Mouse (Mus musculus) CH12.LX (cell line): Measurements from ENCODE around the gene Ryr1. TPM values are rescaled to one million over a fixed set of nuclear protein-coding genes. Genes with fewer than 3 reads are reported as not detected.

Experiments used
- DNase-seq: peaks from one replicate; pipeline ENCODE4 v3.0.0-alpha.2; 2013; ENCODE audit errors: extremely low read depth
- H3K27ac ChIP-seq: 2 replicates; pipeline ENCODE4 v1.5.1; 2012; ENCODE audit warnings: low read depth, mild to moderate bottlenecking, control low read depth, moderate library complexity; ENCODE audit not compliant: insufficient read depth
- H3K27me3 ChIP-seq: replicated peaks from 2 replicates; pipeline ENCODE3; 2012; ENCODE audit warnings: inconsistent platforms
- H3K36me3 ChIP-seq, 2 experiments: replicated peaks in 1 of 2; 2 replicates each; pipeline versions ENCODE3 to v1.6.1; 2012; ENCODE audit warnings: inconsistent platforms in 1 of 2, low read length in 1 of 2, mild to moderate bottlenecking in 1 of 2, mixed read lengths in 1 of 2, moderate library complexity in 1 of 2; ENCODE audit not compliant: control insufficient read depth in 1 of 2, insufficient read depth in 1 of 2
- H3K4me1 ChIP-seq, 2 experiments: 2 replicates each; pipeline ENCODE4 v1.6.1; 2012; ENCODE audit warnings: inconsistent platforms in 1 of 2, moderate library complexity in 1 of 2; ENCODE audit not compliant: insufficient read depth in 2 of 2, control insufficient read depth in 1 of 2
- H3K4me2 ChIP-seq: 2 replicates; pipeline ENCODE4 v1.6.1; 2012; ENCODE audit warnings: low read depth, mild to moderate bottlenecking, control low read depth; ENCODE audit not compliant: poor library complexity, insufficient read depth, severe bottlenecking
- H3K4me3 ChIP-seq, 3 experiments: fragments of 150-350 bp in 1 of 3; sonication (generic) in 1 of 3; replicated peaks in 1 of 3; 2 replicates each; pipeline versions ENCODE3 to v1.5.1; 2011 to 2012; ENCODE audit warnings: low read depth in 2 of 3, low read length in 2 of 3, mild to moderate bottlenecking in 2 of 3, moderate library complexity in 2 of 3, control low read depth in 1 of 3, improper control_type of control experiment in 1 of 3, inconsistent platforms in 1 of 3, mixed read lengths in 1 of 3; ENCODE audit not compliant: poor library complexity in 1 of 3
- H3K79me2 ChIP-seq: replicated peaks from 2 replicates; pipeline ENCODE4 v1.6.1; 2012; ENCODE audit warnings: mild to moderate bottlenecking, moderate library complexity; ENCODE audit not compliant: control insufficient read depth, poor library complexity, insufficient read depth, severe bottlenecking; ENCODE audit errors: extremely low read depth
- H3K9ac ChIP-seq: 2 replicates; pipeline ENCODE4 v1.6.1; 2012; ENCODE audit warnings: low read depth, mild to moderate bottlenecking, control low read depth, moderate library complexity; ENCODE audit not compliant: insufficient read depth
- H3K9me3 ChIP-seq: replicated peaks from 2 replicates; pipeline ENCODE3; 2012; ENCODE audit warnings: low read length, inconsistent platforms, mixed read lengths
- CHD1 ChIP-seq: IDR thresholded peaks from 2 replicates; pipeline ENCODE4 v1.6.1; 2012; ENCODE audit warnings: low read depth, low read length, improper control_type of control experiment, inconsistent platforms
- CHD2 ChIP-seq: IDR thresholded peaks from 2 replicates; pipeline ENCODE4 v1.6.1; 2011; ENCODE audit warnings: low read length, improper control_type of control experiment
- CTCF ChIP-seq, 2 experiments: IDR thresholded peaks in 1 of 2; conservative IDR thresholded peaks in 1 of 2; 2 replicates each; pipeline ENCODE4 v1.5.1; 2011 to 2012; ENCODE audit warnings: low read depth in 2 of 2, low read length in 2 of 2, improper control_type of control experiment in 1 of 2, inconsistent platforms in 1 of 2, mild to moderate bottlenecking in 1 of 2, moderate library complexity in 1 of 2
- ELF1 ChIP-seq: IDR thresholded peaks from 2 replicates; pipeline ENCODE4 v1.6.1; 2014; ENCODE audit warnings: low read depth, mild to moderate bottlenecking, inconsistent platforms, low read length, improper control_type of control experiment
- ETS1 ChIP-seq: conservative IDR thresholded peaks from 2 replicates; pipeline ENCODE4 v1.6.1; 2012; ENCODE audit warnings: low read depth, mild to moderate bottlenecking, inconsistent platforms, low read length, improper control_type of control experiment, moderate library complexity
- GABPA ChIP-seq: IDR thresholded peaks from 2 replicates; pipeline ENCODE4 v1.6.1; 2012; ENCODE audit warnings: low read depth, low read length, improper control_type of control experiment, inconsistent platforms; ENCODE audit not compliant: insufficient replicate concordance
- JUN ChIP-seq: IDR thresholded peaks from 2 replicates; pipeline ENCODE4 v1.6.1; 2011; ENCODE audit warnings: low read depth, mild to moderate bottlenecking, low read length, improper control_type of control experiment, moderate library complexity; ENCODE audit not compliant: insufficient read depth
- JUND ChIP-seq: conservative IDR thresholded peaks from 2 replicates; pipeline ENCODE4 v1.6.1; 2011; ENCODE audit warnings: low read depth, low read length, improper control_type of control experiment
- KAT2A ChIP-seq: IDR thresholded peaks from 2 replicates; pipeline ENCODE4 v1.6.1; 2012; ENCODE audit warnings: low read length, improper control_type of control experiment, inconsistent platforms; ENCODE audit not compliant: insufficient replicate concordance
- MAFK ChIP-seq: IDR thresholded peaks from 2 replicates; pipeline ENCODE4 v1.6.1; 2011; ENCODE audit warnings: low read length, improper control_type of control experiment; ENCODE audit not compliant: insufficient replicate concordance
- MAX ChIP-seq: IDR thresholded peaks from 2 replicates; pipeline ENCODE4 v1.6.1; 2011; ENCODE audit warnings: low read length, improper control_type of control experiment
- MAZ ChIP-seq: IDR thresholded peaks from 2 replicates; pipeline ENCODE4 v1.6.1; 2012; ENCODE audit warnings: low read depth, mild to moderate bottlenecking, inconsistent platforms, low read length, improper control_type of control experiment, moderate library complexity
- MEF2A ChIP-seq: IDR thresholded peaks from 2 replicates; pipeline ENCODE4 v1.6.1; 2014; ENCODE audit warnings: low read depth, mild to moderate bottlenecking, inconsistent platforms, low read length, improper control_type of control experiment, borderline replicate concordance
- MXI1 ChIP-seq: IDR thresholded peaks from 2 replicates; pipeline ENCODE4 v1.6.1; 2011; ENCODE audit warnings: mild to moderate bottlenecking, low read depth, low read length, improper control_type of control experiment
- MYC ChIP-seq: IDR thresholded peaks from 2 replicates; pipeline ENCODE4 v1.6.1; 2011; ENCODE audit warnings: low read depth, mild to moderate bottlenecking, improper control_type of control experiment, low read length
- NELFE ChIP-seq: IDR thresholded peaks from 2 replicates; pipeline ENCODE4 v1.6.1; 2011; ENCODE audit warnings: low read depth, low read length, improper control_type of control experiment
- NRF1 ChIP-seq: IDR thresholded peaks from 2 replicates; pipeline ENCODE4 v1.6.1; 2014; ENCODE audit warnings: low read depth, mild to moderate bottlenecking, inconsistent platforms, low read length, improper control_type of control experiment, moderate library complexity
- PAX5 ChIP-seq: IDR thresholded peaks from 2 replicates; pipeline ENCODE4 v1.6.1; 2012; ENCODE audit warnings: low read length, inconsistent platforms, mixed read lengths
- POLR2A ChIP-seq: IDR thresholded peaks from 2 replicates; pipeline ENCODE4 v1.6.1; 2011; ENCODE audit warnings: low read depth, mild to moderate bottlenecking, improper control_type of control experiment, low read length
- RAD21 ChIP-seq: IDR thresholded peaks from 2 replicates; pipeline ENCODE4 v1.6.1; 2011; ENCODE audit warnings: low read depth, mild to moderate bottlenecking, low read length, improper control_type of control experiment, moderate library complexity
- RCOR1 ChIP-seq: conservative IDR thresholded peaks from 2 replicates; pipeline ENCODE4 v1.6.1; 2012; ENCODE audit warnings: low read depth, mild to moderate bottlenecking, inconsistent platforms, low read length, improper control_type of control experiment
- SIN3A ChIP-seq: IDR thresholded peaks from 2 replicates; pipeline ENCODE4 v1.6.1; 2012; ENCODE audit warnings: low read length, improper control_type of control experiment, inconsistent platforms
- TBP ChIP-seq: conservative IDR thresholded peaks from 2 replicates; pipeline ENCODE4 v1.6.1; 2011; ENCODE audit warnings: low read depth, low read length, improper control_type of control experiment
- TCF12 ChIP-seq: IDR thresholded peaks from 2 replicates; pipeline ENCODE4 v1.6.1; 2014; ENCODE audit warnings: low read depth, mild to moderate bottlenecking, inconsistent platforms, low read length, improper control_type of control experiment
- USF1 ChIP-seq: IDR thresholded peaks from 2 replicates; pipeline ENCODE4 v1.6.1; 2014; ENCODE audit warnings: low read depth, mild to moderate bottlenecking, inconsistent platforms, low read length, improper control_type of control experiment
- USF2 ChIP-seq: conservative IDR thresholded peaks from 2 replicates; pipeline ENCODE4 v1.6.1; 2011; ENCODE audit warnings: low read depth, low read length, improper control_type of control experiment
- ZC3H11A ChIP-seq: IDR thresholded peaks from 2 replicates; pipeline ENCODE4 v1.6.1; 2012; ENCODE audit warnings: low read depth, mild to moderate bottlenecking, inconsistent platforms, low read length, improper control_type of control experiment
- ZNF384 ChIP-seq: IDR thresholded peaks from 2 replicates; pipeline ENCODE4 v1.6.1; 2012; ENCODE audit warnings: low read depth, low read length, improper control_type of control experiment, inconsistent platforms
- dilution Hi-C: fragments of 300-500 bp; cut with MboI; formaldehyde crosslinking; loops from 2 replicates; pipeline ENCODE4 v1.14.3; 2020; ENCODE audit warnings: low sequenced_read_pairs; ENCODE audit not compliant: extremely low pct_unique_long_range_greater_than_20kb, extremely low pct_ligation_motif_present
- in situ Hi-C: fragments of 300-500 bp; cut with MboI; formaldehyde crosslinking; loops from 3 replicates; pipeline ENCODE4 v1.14.3; 2019; ENCODE audit warnings: low sequenced_read_pairs, low pct_ligation_motif_present, low pct_unique_long_range_greater_than_20kb, mixed read lengths
- polyA plus RNA-seq: library from polyadenylated mRNA; unstranded; fragments of >175 nt; gene quantifications from 2 replicates; pipeline ENCODE4 v1.2.1, GENCODE M21; 2012; ENCODE audit warnings: low read depth; ENCODE audit not compliant: insufficient read length
- total RNA-seq, 2 experiments: library from RNA; depleted of rRNA; stranded (reverse); fragments of 300-350 nt in 1 of 2; fragments of >200 nt in 1 of 2; gene quantifications; 2 replicates each; pipeline ENCODE4 v1.2.3; 2012 to 2014

Ryr1 gene
- total and polyA plus RNA-seq, 3 experiments, result 0.43 to 1.1 (median 0.68) TPM

GRCm38 (mm10) chr7:29059445-29059844 lies 65.5 kb downstream of the Ryr1 start:
- no peaks in the 10 kb centered on the region for H3K79me2 ChIP-seq
- no peak overlapping the region for H3K9ac ChIP-seq
- no peak for DNase-seq
- H3K27me3 ChIP-seq, result peaks cover 51% of the 10 kb centered on the region
- dilution Hi-C loops, result no loop called here
- H3K9me3 ChIP-seq, result no peaks in the 10 kb centered on the region
- H3K4me3 ChIP-seq, result no peak overlapping the region
- no peak overlapping the region for H3K27ac ChIP-seq
- H3K36me3 ChIP-seq, result no peaks in the 10 kb centered on the region
- no peak overlapping the region for H3K4me2 ChIP-seq
- H3K4me1 ChIP-seq, result peaks cover 3 to 4% of the 10 kb centered on the region in 2 experiments; a peak in 2 of 4 replicates
- in situ Hi-C loops, result loop anchor here (25.0 kb wide), 1 partner anchor 453 kb away; the partner anchor contains the start of gene Sipa1l3
- TF ChIP-seq RAD21 (no peak), JUND (no peak), NRF1 (no peak), ZNF384 (no peak), MEF2A (no peak), TBP (no peak), CHD1 (no peak), MXI1 (no peak), MAX (no peak), PAX5 (no peak), JUN (no peak), POLR2A (no peak), USF1 (no peak), ETS1 (no peak), CHD2 (no peak), USF2 (no peak), RCOR1 (no peak)

- dilution Hi-C loops, result no loop called here
- in situ Hi-C loops, result loop anchor here (5.0 to 25.0 kb wide), 2 partner anchors 239 to 459 kb away; partner anchors contain the start of gene Sipa1l3
- Histone ChIP-seq H3K9me3 (no peaks in the 10 kb centered on the region), H3K27me3 (peaks cover 51% of the 10 kb centered on the region), H3K36me3 (no peaks in the 10 kb centered on the region), H3K9ac (no peak overlapping the region), H3K4me3 (no peak overlapping the region), H3K4me1 (peaks cover 3 to 12% of the 10 kb centered on the region in 2 experiments; a peak in 3 of 4 replicates), H3K27ac (no peak overlapping the region), H3K79me2 (no peaks in the 10 kb centered on the region), H3K4me2 (no peak overlapping the region)
- TF ChIP-seq CTCF (conservative IDR thresholded peaks at IDR 0.05 in 1 of 2, IDR thresholded peaks at IDR 0.05 in 1 of 2; ENCODE audit: low read depth in 2 of 2, low read length in 2 of 2) (no peak), ELF1 (no peak), MEF2A (no peak), ETS1 (no peak), MYC (no peak), MAZ (no peak), KAT2A (no peak), MAX (no peak), MAFK (no peak), GABPA (no peak), SIN3A (no peak), CHD2 (no peak), JUN (no peak), ZNF384 (no peak), TCF12 (no peak), TBP (no peak), ZC3H11A (no peak), NELFE (no peak)
- DNase-seq, result no peak
Measured at GRCm38 (mm10) chr7:29052821-29053220, 72.2 kb downstream of the Ryr1 start.
